Mouse (Mus musculus) heart, adult 2 months (tissue): Measurements from ENCODE around the gene Rnf215. TPM values are rescaled to one million over a fixed set of nuclear protein-coding genes. Genes with fewer than 3 reads are reported as not detected.

Experiments
- DNase-seq, 2 experiments: peaks; one replicate each; pipeline ENCODE4 v3.0.0; 2021
- H3K27ac ChIP-seq: fragments of 200-600 bp; 2 replicates; pipeline ENCODE4 v1.8.1; 2022
- H3K27me3 ChIP-seq: fragments of 200-500 bp; 2 replicates; pipeline ENCODE4 v1.6.1; 2012; ENCODE audit warnings: mild to moderate bottlenecking, low read length, inconsistent platforms, mixed read lengths; ENCODE audit not compliant: control insufficient read depth, insufficient read depth
- H3K36me3 ChIP-seq: fragments of 200-500 bp; 2 replicates; pipeline ENCODE4 v1.6.1; 2012; ENCODE audit warnings: low read length, inconsistent platforms; ENCODE audit not compliant: control insufficient read depth, insufficient read depth
- H3K4me1 ChIP-seq: fragments of 200-500 bp; 2 replicates; pipeline ENCODE4 v1.6.1; 2011; ENCODE audit warnings: low read length; ENCODE audit not compliant: control insufficient read depth, insufficient read depth
- H3K4me3 ChIP-seq: fragments of 200-600 bp; 2 replicates; pipeline ENCODE4 v1.8.1; 2022
- H3K79me2 ChIP-seq: fragments of 200-500 bp; replicated peaks from 2 replicates; pipeline ENCODE4 v1.6.1; 2012; ENCODE audit warnings: mild to moderate bottlenecking, inconsistent platforms, low read length, moderate library complexity, mixed read lengths; ENCODE audit not compliant: control insufficient read depth, insufficient read depth
- H3K9ac ChIP-seq: fragments of 200-500 bp; 2 replicates; pipeline ENCODE4 v1.6.1; 2012; ENCODE audit warnings: low read depth, mild to moderate bottlenecking, control low read depth, inconsistent platforms, low read length, mixed read lengths
- CTCF ChIP-seq: fragments of 200-600 bp; IDR thresholded peaks from 2 replicates; pipeline ENCODE4 v1.8.1; 2022; ENCODE audit warnings: antibody characterized with exemption, mild to moderate bottlenecking, moderate library complexity
- EP300 ChIP-seq: fragments of 200-500 bp; IDR thresholded peaks from 2 replicates; pipeline ENCODE4 v1.6.1; 2011; ENCODE audit warnings: low read depth, low read length, control low read depth; ENCODE audit not compliant: insufficient read depth
- POLR2A ChIP-seq: fragments of 200-500 bp; IDR thresholded peaks from 2 replicates; pipeline ENCODE4 v1.6.1; 2011; ENCODE audit warnings: mild to moderate bottlenecking, low read depth, low read length, control low read depth; ENCODE audit not compliant: insufficient read depth
- WGBS: fragments of 180-500 bp; shearing (Covaris S2); methylation state at CpG from one replicate; pipeline ENCODE4 v1.1.7; 2018; 5-methylcytosine and 5-hydroxymethylcytosine counted together
- intact Hi-C: fragments of 180-260 bp; cut with DNase I; formaldehyde crosslinking; loops from one replicate; pipeline ENCODE4 v1.15.1; 2025
- polyA plus RNA-seq: library from polyadenylated mRNA; depleted of rRNA; stranded (reverse); fragments of >200 nt; gene quantifications from 2 replicates; pipeline ENCODE4 v1.2.3, GENCODE M21; 2012
- total RNA-seq, 2 experiments: library from RNA; stranded (reverse); gene quantifications; 2 replicates each; pipeline ENCODE4 v1.2.3; 2021

Gene Rnf215
- total and polyA plus RNA-seq, 3 experiments: 12.9 to 16.1 (median 13.4) TPM

- Histone ChIP-seq H3K27me3 (no peaks in the 10 kb centered on the region), H3K9ac (no peak overlapping the region), H3K4me1 (peaks cover 4% of the 10 kb centered on the region), H3K4me3 (no peak overlapping the region), H3K27ac (no peak overlapping the region), H3K36me3 (no peaks in the 10 kb centered on the region; the same call in 1 of the 2 replicates), H3K79me2 (no peaks in the 10 kb centered on the region)
- no peak for DNase-seq
- WGBS: 78% methylated on average over 10 of the region's 10 CpGs
- TF ChIP-seq POLR2A: no peak
- no peak for TF ChIP-seq CTCF
- no peak for TF ChIP-seq EP300
- intact Hi-C loops: no loop called here
These were observed 12.1 kb downstream of the Rnf215 start for GRCm38 (mm10) chr11:4147098-4147497.

DNA sequence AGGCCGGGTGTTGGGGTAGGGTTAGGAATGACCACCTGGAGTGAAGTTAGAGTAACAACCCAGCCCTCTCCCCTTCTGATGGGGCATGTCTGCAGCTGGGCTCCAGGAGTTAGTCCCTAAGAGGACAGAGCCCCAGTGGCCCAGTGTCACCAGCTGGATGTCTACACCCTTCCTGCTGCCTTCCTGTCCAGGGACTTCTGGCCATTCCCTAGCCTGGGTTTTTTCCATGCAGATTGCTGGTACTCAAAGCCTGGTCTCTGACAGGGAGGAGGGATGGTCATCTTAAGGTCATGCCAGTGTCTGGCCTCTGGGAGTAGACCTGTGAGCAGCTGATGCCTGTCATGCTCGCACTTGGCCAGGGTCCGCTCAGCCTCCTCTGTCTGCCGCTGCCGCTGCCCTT lies 13.1 kb downstream of the Rnf215 start:
- 63% methylated on average over 5 of the region's 5 CpGs for WGBS
- H3K27ac ChIP-seq: peak overlapping the region; percentile 58

GRCm38 (mm10) chr11:4148536-4149156 lies 13.6 kb downstream of the Rnf215 start:
- H3K4me3 ChIP-seq: no peak overlapping the region
- H3K27ac ChIP-seq: peak overlapping the region; percentile 58
- H3K4me1 ChIP-seq: peaks cover 4% of the 10 kb centered on the region

More for the DNA sequence above, 13.1 kb downstream of the Rnf215 start:
- Histone ChIP-seq H3K4me1 (peaks cover 4% of the 10 kb centered on the region), H3K79me2 (no peaks in the 10 kb centered on the region), H3K27me3 (no peaks in the 10 kb centered on the region), H3K9ac (no peak overlapping the region), H3K4me3 (no peak overlapping the region), H3K36me3 (no peaks in the 10 kb centered on the region)
- intact Hi-C loops: no loop called here
- TF ChIP-seq CTCF (no peak), POLR2A (0 out of 2 replicates have a peak, but pooled peaks have one; percentile 37), EP300 (peak; percentile 46; the same call in 1 of the 2 replicates)
- DNase-seq: peak; percentile 47 to 50

GRCm38 (mm10) chr11:4149886-4150285 lies 14.9 kb downstream of the Rnf215 start:
- no peaks in the 10 kb centered on the region for H3K27me3 ChIP-seq
- DNase-seq: no peak
- WGBS: 93% methylated on average over 6 of the region's 6 CpGs
- peaks cover 4% of the 10 kb centered on the region for H3K4me1 ChIP-seq
- H3K79me2 ChIP-seq: no peaks in the 10 kb centered on the region
- no peak overlapping the region for H3K9ac ChIP-seq
- no peaks in the 10 kb centered on the region for H3K36me3 ChIP-seq
- H3K4me3 ChIP-seq: no peak overlapping the region
- TF ChIP-seq EP300 (no peak), CTCF (no peak), POLR2A (no peak)
- no peak overlapping the region for H3K27ac ChIP-seq
- intact Hi-C loops: no loop called here

More at GRCm38 (mm10) chr11:4148536-4149156, 13.6 kb downstream of the Rnf215 start:
- Histone ChIP-seq H3K27me3 (no peaks in the 10 kb centered on the region), H3K36me3 (no peaks in the 10 kb centered on the region), H3K79me2 (no peaks in the 10 kb centered on the region), H3K9ac (no peak overlapping the region)
- WGBS: 81% methylated on average over 9 of the region's 9 CpGs
- no peak for DNase-seq
- intact Hi-C loops: no loop called here
- no peak for TF ChIP-seq CTCF
- no peak for TF ChIP-seq POLR2A
- TF ChIP-seq EP300: no peak

GRCm38 (mm10) chr11:4153694-4154093 lies 18.7 kb downstream of the Rnf215 start:
- DNase-seq: no peak
- WGBS: 80% methylated on average over 7 of the region's 7 CpGs
- TF ChIP-seq EP300 (no peak), POLR2A (no peak), CTCF (no peak)
- Histone ChIP-seq H3K27me3 (no peaks in the 10 kb centered on the region), H3K27ac (no peak overlapping the region), H3K4me1 (no peaks in the 10 kb centered on the region), H3K4me3 (no peak overlapping the region), H3K79me2 (no peaks in the 10 kb centered on the region), H3K9ac (no peak overlapping the region), H3K36me3 (no peaks in the 10 kb centered on the region)
- intact Hi-C loops: no loop called here

GRCm38 (mm10) chr11:4155641-4156040 lies 20.6 kb downstream of the Rnf215 start:
- H3K4me1 ChIP-seq: peaks cover 2% of the 10 kb centered on the region; the same call in 1 of the 2 replicates
- H3K9ac ChIP-seq: no peak overlapping the region
- TF ChIP-seq CTCF (no peak), POLR2A (no peak), EP300 (no peak)
- H3K4me3 ChIP-seq: no peak overlapping the region
- no peaks in the 10 kb centered on the region for H3K36me3 ChIP-seq
- DNase-seq: no peak
- no peaks in the 10 kb centered on the region for H3K79me2 ChIP-seq
- H3K27me3 ChIP-seq: no peaks in the 10 kb centered on the region
- H3K27ac ChIP-seq: no peak overlapping the region
- 52% methylated on average over 5 of the region's 5 CpGs for WGBS
- intact Hi-C loops: no loop called here
